Mouse (Mus musculus): ENCODE data around the gene Itga5. TPM values are rescaled to one million over a fixed set of nuclear protein-coding genes. Genes with fewer than 3 reads are reported as not detected.
A peak's percentile ranks its signal among the peaks of the same experiment; 100 is the strongest.

The Itga5 gene
- polyA plus RNA-seq, 1 experiment from 2014 or later, result 26.1 TPM

DNA sequence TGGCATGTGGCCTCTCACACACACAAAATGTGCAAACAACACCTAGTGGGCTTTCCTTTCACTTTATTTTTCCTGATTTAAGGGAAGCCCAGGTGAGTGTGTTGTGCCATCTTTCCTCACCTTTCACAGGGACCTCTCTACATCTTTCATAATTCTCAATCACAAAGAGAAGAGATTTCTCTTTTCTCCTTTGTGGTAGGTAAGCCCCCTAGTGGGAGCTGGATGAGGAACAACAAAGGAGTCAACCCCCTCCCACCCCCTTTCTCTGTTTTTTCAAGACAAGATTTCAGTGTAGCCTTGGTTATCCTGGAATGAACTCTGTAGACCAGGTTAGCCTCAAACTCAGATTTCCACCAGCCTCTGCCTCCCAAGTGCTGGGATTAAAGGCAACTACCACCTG lies 23.0 kb downstream of the Itga5 start:
- Histone ChIP-seq H3K4me1 (peaks cover 35% of the 10 kb centered on the region), H3K27ac (replicated peaks) (no peak overlapping the region), H3K36me3 (peaks cover 48% of the 10 kb centered on the region), H3K4me3 (no peak overlapping the region), H3K9me3 (replicated peaks) (no peaks in the 10 kb centered on the region), H3K27me3 (ENCODE audit: low read depth, poor library complexity, severe bottlenecking) (peaks cover 34% of the 10 kb centered on the region)
- no peak for DNase-seq (ENCODE audit: low spot score)

DNA sequence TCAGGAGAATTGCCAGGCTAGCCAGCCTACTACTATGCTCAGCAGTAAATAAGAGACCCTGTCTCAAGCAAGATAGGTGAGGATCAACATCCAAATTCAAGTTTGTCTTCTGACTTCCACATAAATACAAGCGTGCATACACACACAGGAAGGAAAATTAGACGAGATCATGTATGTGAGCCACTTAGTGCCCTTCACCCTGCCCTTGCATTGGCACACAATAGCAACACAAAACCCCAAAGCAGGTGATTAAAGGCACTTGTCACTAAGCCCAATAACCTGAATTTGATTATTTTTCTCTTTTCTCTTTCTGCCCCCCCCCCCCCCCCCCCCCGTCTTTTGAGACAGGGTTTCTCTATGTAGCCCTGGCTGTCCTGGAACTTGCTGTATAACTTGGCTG lies 23.6 kb downstream of the Itga5 start:
- no peak overlapping the region for H3K4me3 ChIP-seq
- H3K36me3 ChIP-seq, result peaks cover 43% of the 10 kb centered on the region
- whole genome bisulfite sequencing, result 82% methylated on average over 2 of the region's 3 CpGs
- H3K27me3 ChIP-seq (ENCODE audit: low read depth, poor library complexity, severe bottlenecking), result peaks cover 39% of the 10 kb centered on the region
- H3K27ac ChIP-seq (replicated peaks), result no peak overlapping the region
- H3K9me3 ChIP-seq (replicated peaks), result no peaks in the 10 kb centered on the region
- no peak for DNase-seq (ENCODE audit: low spot score)
- peaks cover 41% of the 10 kb centered on the region for H3K4me1 ChIP-seq

DNA sequence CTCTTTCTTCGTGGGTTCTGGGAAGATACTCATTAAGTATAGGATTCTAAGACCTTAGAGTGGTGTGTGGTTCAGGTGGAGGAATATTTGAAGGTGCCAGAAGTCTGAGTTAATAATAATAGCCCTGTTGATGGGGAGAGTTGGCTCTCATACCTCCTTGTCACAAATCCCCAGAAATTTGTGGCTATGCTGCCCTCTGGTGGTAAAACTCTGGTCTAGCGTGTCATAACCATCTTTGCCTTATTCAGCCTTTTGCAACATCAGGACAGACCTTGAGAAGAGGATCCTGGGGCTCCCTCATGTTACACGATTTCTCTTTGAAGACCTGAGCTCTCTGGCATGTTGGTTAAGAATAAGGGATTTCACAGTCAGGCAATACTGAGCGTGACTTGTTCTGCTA lies 24.1 kb downstream of the Itga5 start:
- H3K4me3 ChIP-seq, result no peak overlapping the region
- H3K27ac ChIP-seq (replicated peaks), result no peak overlapping the region
- no peaks in the 10 kb centered on the region for H3K9me3 ChIP-seq (replicated peaks)
- peaks cover 45% of the 10 kb centered on the region for H3K27me3 ChIP-seq (ENCODE audit: low read depth, poor library complexity, severe bottlenecking)
- H3K36me3 ChIP-seq, result peaks cover 37% of the 10 kb centered on the region
- H3K4me1 ChIP-seq, result peaks cover 47% of the 10 kb centered on the region
- peak; percentile 80 for DNase-seq (ENCODE audit: low spot score)
- 14% methylated on average over 4 of the region's 4 CpGs for WGBS

DNA sequence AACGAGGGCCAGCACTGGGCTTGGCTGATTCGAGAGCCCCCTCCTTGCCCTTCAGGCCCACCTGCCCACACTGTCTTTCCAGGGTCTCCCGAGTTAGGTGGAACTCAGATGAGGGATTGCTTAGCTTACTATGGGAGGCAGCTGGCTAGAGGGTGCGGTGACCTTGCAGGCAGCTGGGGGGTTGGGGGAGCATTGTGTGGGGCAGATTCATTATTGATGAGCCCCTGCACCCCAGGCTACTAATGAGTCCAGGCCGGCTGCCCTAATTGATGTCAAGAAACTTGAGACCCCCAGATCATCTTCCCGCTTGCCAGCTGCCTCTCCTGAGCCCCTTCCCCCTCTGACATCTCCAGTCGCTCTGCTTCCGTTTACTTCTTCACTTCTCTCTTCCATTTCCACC lies 25.0 kb downstream of the Itga5 start:
- peaks cover 55% of the 10 kb centered on the region for H3K4me1 ChIP-seq
- peaks cover 28% of the 10 kb centered on the region for H3K36me3 ChIP-seq
- 46% methylated on average over 8 of the region's 8 CpGs for WGBS
- H3K27ac ChIP-seq (replicated peaks), result no peak overlapping the region; the same call in 1 of the 2 replicates
- DNase-seq (ENCODE audit: low spot score), result no peak
- no peaks in the 10 kb centered on the region for H3K9me3 ChIP-seq (replicated peaks)
- peaks cover 52% of the 10 kb centered on the region for H3K27me3 ChIP-seq (ENCODE audit: low read depth, poor library complexity, severe bottlenecking)
- H3K4me3 ChIP-seq, result no peak overlapping the region

DNA sequence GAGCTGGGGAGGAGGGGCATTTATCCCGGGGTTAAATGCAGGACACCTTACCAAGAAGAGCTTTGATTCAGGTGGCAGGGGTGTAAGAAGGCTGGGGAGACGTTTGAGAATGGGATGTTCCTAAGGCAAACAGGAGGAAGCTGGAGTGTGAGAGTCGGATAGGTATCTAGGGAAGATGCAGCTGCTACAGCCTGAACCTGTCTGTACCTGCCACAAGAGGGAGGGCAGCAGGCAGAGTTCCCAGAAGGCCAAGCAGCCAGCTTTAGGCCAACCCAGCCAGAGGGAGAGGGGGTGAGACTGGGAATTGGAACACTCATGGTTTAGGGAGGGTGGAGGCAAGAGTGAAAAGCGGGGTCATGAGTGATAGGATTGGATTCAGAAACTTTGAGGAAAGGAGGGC lies 25.8 kb downstream of the Itga5 start:
- 17% methylated on average over 4 of the region's 4 CpGs for WGBS
- Histone ChIP-seq H3K36me3 (peaks cover 21% of the 10 kb centered on the region), H3K27me3 (ENCODE audit: low read depth, poor library complexity, severe bottlenecking) (peaks cover 52% of the 10 kb centered on the region), H3K4me3 (peak overlapping the region; percentile 64; the same call in 1 of the 2 replicates), H3K27ac (replicated peaks) (no peak overlapping the region), H3K4me1 (peaks cover 62% of the 10 kb centered on the region), H3K9me3 (replicated peaks) (no peaks in the 10 kb centered on the region)
- DNase-seq (ENCODE audit: low spot score), result no peak

DNA sequence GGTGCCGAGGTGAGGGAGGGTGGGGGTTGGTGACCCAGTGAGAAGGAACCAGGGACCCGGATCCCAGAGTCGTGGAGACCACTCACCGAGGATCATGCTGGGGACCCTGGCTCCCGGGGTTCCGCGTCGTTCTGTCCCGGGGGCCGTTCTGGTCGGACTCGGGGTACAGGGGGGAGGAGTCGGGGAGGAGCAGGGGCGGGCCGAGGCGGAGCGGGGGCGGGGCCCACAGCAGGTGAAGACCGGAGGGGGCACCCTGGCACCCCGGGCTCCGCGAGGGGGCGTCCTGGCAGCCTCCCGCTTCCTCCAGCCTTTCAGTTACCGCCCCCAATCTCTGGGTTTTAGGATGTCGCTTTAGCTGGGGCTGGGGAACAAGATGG lies 26.6 kb downstream of the Itga5 start, which contains the start of gene Zfp385a:
TSS of gene Zfp385a (minus strand) at position 133 of the 377 bp plus-strand sequence.
- WGBS, result under 1% methylated on average over 25 of the region's 26 CpGs
- peaks cover 12% of the 10 kb centered on the region for H3K36me3 ChIP-seq
- peak within 1 kb of the TSS; percentile 60 for H3K27ac ChIP-seq (replicated peaks)
- peaks cover 70% of the 10 kb centered on the region for H3K4me1 ChIP-seq
- DNase-seq (ENCODE audit: low spot score), result no peak
- H3K4me3 ChIP-seq, result peak within 1 kb of the TSS; percentile 64
- H3K9me3 ChIP-seq (replicated peaks), result no peaks in the 10 kb centered on the region
- peaks cover 54% of the 10 kb centered on the region for H3K27me3 ChIP-seq (ENCODE audit: low read depth, poor library complexity, severe bottlenecking)

DNA sequence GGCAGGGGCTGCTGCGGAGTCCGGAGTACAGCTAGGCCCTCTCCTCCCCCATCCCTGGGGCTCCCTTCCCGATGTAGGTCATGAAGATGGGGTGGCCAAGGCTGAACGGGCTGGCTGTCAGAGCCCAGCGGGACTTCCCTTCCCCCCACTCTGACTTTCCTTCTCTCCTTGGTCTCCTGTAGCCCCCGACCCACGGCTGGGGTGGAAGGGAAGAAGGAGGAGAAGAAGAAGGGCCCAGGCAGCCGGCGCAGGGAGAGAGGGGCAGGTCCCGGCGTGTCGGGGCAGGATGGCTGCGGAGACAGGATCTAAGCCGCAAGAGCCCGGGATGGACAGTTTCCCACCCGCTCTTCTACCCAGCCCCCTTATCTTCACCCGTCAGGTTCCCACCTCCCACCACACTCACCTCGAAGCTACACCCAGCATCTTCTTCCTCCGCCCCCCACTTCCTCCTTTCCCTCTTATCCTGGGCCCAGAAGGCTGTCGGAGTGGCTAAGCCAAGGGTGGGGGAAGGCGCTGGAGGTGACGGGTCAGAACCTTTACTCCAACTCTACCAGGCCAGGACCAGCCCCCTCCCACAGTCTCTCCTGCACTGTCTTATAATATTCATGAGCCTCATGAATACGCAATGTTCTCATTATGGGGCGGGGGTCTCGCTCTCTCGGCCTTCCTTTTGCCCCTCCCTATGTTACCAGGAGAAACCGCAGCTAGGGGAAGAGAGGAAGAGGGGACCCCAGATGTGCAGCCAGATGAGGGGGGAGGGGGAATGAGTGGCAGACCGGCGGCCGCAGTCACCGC lies 27.2 kb downstream of the Itga5 start:
- peak; percentile 49 for DNase-seq (ENCODE audit: low spot score)
- H3K27ac ChIP-seq (replicated peaks), result peak overlapping the region; percentile 60
- peak overlapping the region; percentile 64 for H3K4me3 ChIP-seq
- H3K9me3 ChIP-seq (replicated peaks), result no peaks in the 10 kb centered on the region
- peaks cover 76% of the 10 kb centered on the region for H3K4me1 ChIP-seq
- H3K27me3 ChIP-seq (ENCODE audit: low read depth, poor library complexity, severe bottlenecking), result peaks cover 57% of the 10 kb centered on the region
- 3% methylated on average over 29 of the region's 31 CpGs for WGBS
- H3K36me3 ChIP-seq, result peaks cover 6% of the 10 kb centered on the region

DNA sequence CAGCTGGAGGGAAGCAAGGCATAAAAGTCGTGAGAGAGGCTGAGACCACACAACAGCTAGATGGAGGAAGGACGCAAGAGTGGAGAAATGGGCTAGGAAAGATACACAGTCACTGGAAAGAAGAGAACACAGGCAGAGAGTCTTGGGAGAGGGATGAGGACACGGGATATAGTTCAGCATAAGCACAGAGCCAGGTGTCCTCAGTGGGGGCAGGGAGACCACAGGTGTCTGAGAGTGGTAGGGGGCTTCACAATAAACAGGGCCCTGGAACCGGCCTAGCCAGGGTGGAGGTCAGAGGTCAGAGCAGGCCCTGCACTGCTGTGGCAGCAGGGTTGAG lies 27.8 kb downstream of the Itga5 start:
- H3K27ac ChIP-seq (replicated peaks), result peak overlapping the region; percentile 60
- H3K4me1 ChIP-seq, result peaks cover 82% of the 10 kb centered on the region
- DNase-seq (ENCODE audit: low spot score), result no peak
- H3K27me3 ChIP-seq (ENCODE audit: low read depth, poor library complexity, severe bottlenecking), result peaks cover 57% of the 10 kb centered on the region
- peaks cover under 1% of the 10 kb centered on the region; the same call in 1 of the 2 replicates for H3K36me3 ChIP-seq
- 32% methylated on average over 4 of the region's 4 CpGs for WGBS
- no peaks in the 10 kb centered on the region for H3K9me3 ChIP-seq (replicated peaks)
- peak overlapping the region; percentile 64 for H3K4me3 ChIP-seq

DNA sequence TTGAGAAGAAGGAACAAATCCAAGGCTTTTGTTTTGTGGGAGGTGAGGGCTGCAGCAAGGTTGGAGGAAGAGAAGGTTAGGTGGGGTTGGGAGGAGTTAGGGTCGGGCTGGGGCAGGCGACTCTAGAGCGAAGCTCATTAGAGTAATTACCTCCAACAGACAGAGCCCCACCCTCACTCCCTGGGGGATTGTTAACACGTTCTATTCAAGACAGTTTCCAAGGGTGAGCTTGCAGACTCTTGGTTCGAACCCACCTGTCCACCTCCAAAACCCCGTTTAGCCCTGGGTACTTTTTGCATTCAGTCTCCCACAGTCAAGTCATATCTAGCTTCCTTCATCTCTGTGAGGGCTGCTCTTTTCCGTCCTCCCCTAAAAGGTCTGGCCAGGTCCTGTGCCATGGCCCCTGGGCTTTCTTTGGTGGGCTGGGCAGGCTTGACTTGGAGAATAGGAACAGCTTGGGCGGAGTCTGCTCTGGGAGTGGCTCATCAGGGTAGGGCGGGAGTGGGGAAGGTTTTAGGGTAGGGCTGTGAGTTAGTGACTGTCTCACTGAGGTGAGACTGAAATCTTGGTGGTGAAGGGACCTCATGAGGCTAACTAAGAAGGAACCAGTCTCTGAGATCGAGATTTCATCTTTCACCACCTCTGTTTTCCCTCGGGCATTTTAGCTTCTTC lies 29.4 kb downstream of the Itga5 start:
- peaks cover 57% of the 10 kb centered on the region for H3K27me3 ChIP-seq (ENCODE audit: low read depth, poor library complexity, severe bottlenecking)
- H3K9me3 ChIP-seq (replicated peaks), result no peaks in the 10 kb centered on the region
- H3K4me3 ChIP-seq, result no peak overlapping the region
- peaks cover 99% of the 10 kb centered on the region for H3K4me1 ChIP-seq
- peak overlapping the region; percentile 52; the same call in 1 of the 2 replicates for H3K27ac ChIP-seq (replicated peaks)
- no peak for DNase-seq (ENCODE audit: low spot score)
- 27% methylated on average over 11 of the region's 11 CpGs for WGBS
- no peaks in the 10 kb centered on the region for H3K36me3 ChIP-seq

DNA sequence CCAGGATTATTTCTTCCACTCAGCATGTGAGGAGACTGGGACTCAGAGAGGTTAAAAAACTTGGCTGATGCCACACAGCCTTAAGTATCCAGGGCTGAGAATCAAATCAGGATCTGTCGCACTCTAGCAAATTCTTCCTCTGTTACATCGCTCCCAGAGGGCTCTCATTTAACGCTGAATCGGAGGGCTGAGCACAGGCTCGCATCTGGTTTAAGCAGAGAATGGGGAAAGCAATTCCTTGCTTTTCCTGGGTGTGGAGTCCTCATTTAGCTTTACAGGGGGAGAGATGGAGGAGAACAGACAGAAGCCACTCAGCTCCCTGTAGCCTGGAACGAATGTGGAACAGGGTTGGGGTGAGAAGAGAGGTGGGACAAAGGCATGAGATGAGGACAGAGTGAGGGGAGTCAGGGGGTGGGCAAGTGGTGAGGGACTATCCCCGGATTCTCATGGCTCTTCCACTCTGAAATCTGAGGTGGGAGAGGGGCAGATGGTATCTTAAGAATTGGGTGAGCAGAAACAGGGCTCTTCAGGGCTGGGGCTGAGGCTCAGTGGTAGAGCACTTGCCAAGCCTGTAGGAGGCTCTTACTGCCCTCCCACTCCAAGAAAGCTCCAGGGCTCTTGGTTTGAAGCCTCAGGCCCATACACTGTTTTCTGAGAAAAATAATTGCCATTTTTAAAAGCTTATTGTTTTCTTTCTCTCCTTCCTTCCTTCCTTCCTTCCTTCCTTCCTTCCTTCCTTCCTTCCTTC lies 30.9 kb downstream of the Itga5 start:
- Histone ChIP-seq H3K4me3 (no peak overlapping the region), H3K27me3 (ENCODE audit: low read depth, poor library complexity, severe bottlenecking) (peaks cover 42% of the 10 kb centered on the region), H3K36me3 (no peaks in the 10 kb centered on the region), H3K27ac (replicated peaks) (peak overlapping the region; percentile 85), H3K4me1 (peaks cover 92% of the 10 kb centered on the region), H3K9me3 (replicated peaks) (no peaks in the 10 kb centered on the region)
- 29% methylated on average over 7 of the region's 7 CpGs for WGBS
- no peak for DNase-seq (ENCODE audit: low spot score)

DNA sequence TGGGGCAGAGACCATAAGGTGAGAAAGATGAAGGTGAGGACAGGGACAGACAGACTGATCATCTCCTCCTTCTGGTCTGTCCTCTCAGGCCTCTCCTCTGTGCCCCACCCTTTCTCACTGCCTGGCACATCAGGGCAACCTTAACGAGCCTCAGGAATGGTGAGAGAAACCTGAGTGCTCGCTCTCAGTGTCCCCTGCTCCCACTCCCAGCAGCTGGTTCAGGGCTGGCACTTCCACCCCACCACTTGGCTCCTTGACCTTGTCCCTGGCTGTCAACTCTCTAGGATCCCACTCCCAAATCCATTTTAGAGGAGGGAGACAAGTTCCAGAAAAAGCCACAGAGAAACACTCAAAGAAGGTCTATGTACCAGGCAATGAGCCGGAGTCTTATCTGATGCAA lies 31.5 kb downstream of the Itga5 start:
- peaks cover 86% of the 10 kb centered on the region for H3K4me1 ChIP-seq
- no peak overlapping the region for H3K4me3 ChIP-seq
- WGBS, result 68% methylated on average over 3 of the region's 3 CpGs
- H3K27ac ChIP-seq (replicated peaks), result peak overlapping the region; percentile 85
- peaks cover 36% of the 10 kb centered on the region for H3K27me3 ChIP-seq (ENCODE audit: low read depth, poor library complexity, severe bottlenecking)
- no peak for DNase-seq (ENCODE audit: low spot score)
- no peaks in the 10 kb centered on the region for H3K9me3 ChIP-seq (replicated peaks)
- H3K36me3 ChIP-seq, result no peaks in the 10 kb centered on the region

DNA sequence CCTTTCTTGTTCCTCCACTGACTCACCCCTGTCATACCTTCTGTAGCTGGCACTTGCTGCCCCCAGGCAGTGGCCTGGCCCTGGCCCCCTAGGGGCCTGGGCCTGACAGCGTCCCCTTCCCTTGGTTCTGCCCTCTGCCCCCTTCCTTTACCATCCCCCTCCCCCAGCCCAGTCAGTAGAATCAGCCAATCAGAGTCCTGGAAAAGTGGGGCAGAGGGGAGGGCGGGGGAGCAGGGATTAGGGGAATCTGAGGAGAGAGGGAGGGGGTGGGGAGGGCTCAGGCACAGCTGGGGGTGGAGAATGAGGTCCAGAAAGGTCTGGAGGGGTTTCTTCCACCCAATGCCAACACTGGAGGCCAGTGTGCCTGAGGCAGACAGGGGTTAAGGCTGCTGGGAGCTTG lies 32.4 kb downstream of the Itga5 start:
- WGBS, result 3% methylated on average over 2 of the region's 2 CpGs
- H3K9me3 ChIP-seq (replicated peaks), result no peaks in the 10 kb centered on the region
- DNase-seq (ENCODE audit: low spot score), result peak; percentile 84
- peaks cover 77% of the 10 kb centered on the region for H3K4me1 ChIP-seq
- no peaks in the 10 kb centered on the region for H3K36me3 ChIP-seq
- H3K27ac ChIP-seq (replicated peaks), result peak overlapping the region; percentile 85
- peaks cover 29% of the 10 kb centered on the region for H3K27me3 ChIP-seq (ENCODE audit: low read depth, poor library complexity, severe bottlenecking)
- H3K4me3 ChIP-seq, result peak overlapping the region; percentile 28

All from midbrain, embryonic 10.5 days (tissue).